Mouse (Mus musculus) midbrain, embryonic 15.5 days (tissue): ENCODE data around the gene Elmo3. TPM values are rescaled to one million over a fixed set of nuclear protein-coding genes. Genes with fewer than 3 reads are reported as not detected.
A peak's percentile ranks its signal among the peaks of the same experiment; 100 is the strongest.

ENCODE experiments used
- ATAC-seq: fragments of 200-750 bp; cut with Nextera tagmentation; replicated peaks from 2 replicates; pipeline ENCODE4 v1.8.0; 2017; ENCODE audit warnings: moderate TSS enrichment
- H3K27ac ChIP-seq: fragments of 300-500 bp; sonication (generic); 2 replicates; pipeline ENCODE4 v1.5.1; 2015; ENCODE audit warnings: mild to moderate bottlenecking, inconsistent platforms
- H3K27me3 ChIP-seq: fragments of 300-500 bp; sonication (generic); replicated peaks from 2 replicates; pipeline ENCODE4 v1.6.1; 2015; ENCODE audit warnings: inconsistent platforms
- H3K36me3 ChIP-seq: fragments of 300-500 bp; sonication (generic); replicated peaks from 2 replicates; pipeline ENCODE4 v1.6.1; 2015; ENCODE audit warnings: inconsistent platforms
- H3K4me1 ChIP-seq: fragments of 300-500 bp; sonication (generic); 2 replicates; pipeline ENCODE4 v1.6.1; 2015; ENCODE audit warnings: inconsistent platforms
- H3K4me2 ChIP-seq: fragments of 300-500 bp; sonication (generic); 2 replicates; pipeline ENCODE4 v1.6.1; 2015; ENCODE audit warnings: inconsistent platforms, mild to moderate bottlenecking, moderate library complexity
- H3K4me3 ChIP-seq: fragments of 300-500 bp; sonication (generic); 2 replicates; pipeline ENCODE4 v1.5.1; 2015; ENCODE audit warnings: mild to moderate bottlenecking, inconsistent platforms
- H3K9ac ChIP-seq: fragments of 300-500 bp; sonication (generic); 2 replicates; pipeline ENCODE4 v1.6.1; 2015; ENCODE audit warnings: mild to moderate bottlenecking, inconsistent platforms
- H3K9me3 ChIP-seq: fragments of 300-500 bp; sonication (generic); 2 replicates; pipeline ENCODE4 v1.6.1; 2016; ENCODE audit warnings: inconsistent platforms
- WGBS: fragments of 180-500 bp; shearing (Covaris S2); methylation state at CpG from one replicate; pipeline ENCODE4 v1.1.7; 2015; ENCODE audit warnings: mixed read lengths; 5-methylcytosine and 5-hydroxymethylcytosine counted together
- polyA plus RNA-seq: library from polyadenylated mRNA; unstranded; fragments of >200 nt; fragmentation: Nextera tagmentation; extraction: Ambion mirVana; gene quantifications from 2 replicates; pipeline ENCODE4 v1.2.1, GENCODE M21; 2015

The Elmo3 gene
- 1.1 and 1.3 TPM in 2 replicates for polyA plus RNA-seq

GRCm38 (mm10) chr8:105305211-105306145, at the start of gene Elmo3:
TSS of gene Elmo3 (plus strand) at chr8:105305601.
- peaks cover 41% of the 10 kb centered on the region for H3K36me3 ChIP-seq
- peaks cover 11% of the 10 kb centered on the region for H3K4me1 ChIP-seq
- H3K4me2 ChIP-seq: peak within 1 kb of the TSS; percentile 43
- ATAC-seq: peak; percentile 62
- H3K27me3 ChIP-seq: no peaks in the 10 kb centered on the region
- 0 out of 2 replicates have a peak within 1 kb of the TSS, but pooled peaks have one; percentile 13 for H3K4me3 ChIP-seq
- H3K27ac ChIP-seq: 0 out of 2 replicates have a peak within 1 kb of the TSS, but pooled peaks have one; percentile 9
- H3K9ac ChIP-seq: no peak within 1 kb of the TSS
- no peaks in the 10 kb centered on the region for H3K9me3 ChIP-seq
- whole genome bisulfite sequencing: 10% methylated on average over 30 of the region's 30 CpGs

GRCm38 (mm10) chr8:105257318-105258114, 47.9 kb upstream of the Elmo3 start:
- no peak for ATAC-seq
- H3K36me3 ChIP-seq: no peaks in the 10 kb centered on the region
- H3K4me1 ChIP-seq: peaks cover 32% of the 10 kb centered on the region
- no peak overlapping the region for H3K4me3 ChIP-seq
- H3K9me3 ChIP-seq: no peaks in the 10 kb centered on the region
- H3K27me3 ChIP-seq: peaks cover 61% of the 10 kb centered on the region
- WGBS: 71% methylated on average over 7 of the region's 7 CpGs
- H3K9ac ChIP-seq: no peak overlapping the region
- no peak overlapping the region for H3K4me2 ChIP-seq
- no peak overlapping the region for H3K27ac ChIP-seq

GRCm38 (mm10) chr8:105258911-105259720, 46.3 kb upstream of the Elmo3 start:
- H3K4me2 ChIP-seq: peak overlapping the region; percentile 61
- peak; percentile 46 for ATAC-seq
- H3K9ac ChIP-seq: peak overlapping the region; percentile 3; the same call in 1 of the 2 replicates
- H3K27ac ChIP-seq: no peak overlapping the region
- H3K9me3 ChIP-seq: no peaks in the 10 kb centered on the region
- H3K4me3 ChIP-seq: peak overlapping the region; percentile 35
- H3K36me3 ChIP-seq: no peaks in the 10 kb centered on the region
- H3K27me3 ChIP-seq: peaks cover 75% of the 10 kb centered on the region
- H3K4me1 ChIP-seq: peaks cover 28% of the 10 kb centered on the region
- WGBS: 3% methylated on average over 55 of the region's 55 CpGs

GRCm38 (mm10) chr8:105259721-105260320, 45.6 kb upstream of the Elmo3 start:
- H3K9ac ChIP-seq: peak overlapping the region; percentile 3; the same call in 1 of the 2 replicates
- peaks cover 27% of the 10 kb centered on the region for H3K4me1 ChIP-seq
- 3% methylated on average over 30 of the region's 30 CpGs for WGBS
- H3K36me3 ChIP-seq: no peaks in the 10 kb centered on the region
- no peak overlapping the region for H3K27ac ChIP-seq
- no peaks in the 10 kb centered on the region for H3K9me3 ChIP-seq
- H3K4me3 ChIP-seq: peak overlapping the region; percentile 35
- peaks cover 77% of the 10 kb centered on the region for H3K27me3 ChIP-seq
- peak overlapping the region; percentile 61 for H3K4me2 ChIP-seq
- peak; percentile 59 for ATAC-seq

- Histone ChIP-seq H3K4me2 (no peak overlapping the region), H3K36me3 (no peaks in the 10 kb centered on the region), H3K4me3 (no peak overlapping the region), H3K27me3 (peaks cover 80% of the 10 kb centered on the region), H3K9me3 (no peaks in the 10 kb centered on the region), H3K9ac (no peak overlapping the region), H3K4me1 (peaks cover 26% of the 10 kb centered on the region), H3K27ac (no peak overlapping the region)
- no peak for ATAC-seq
- WGBS: 65% methylated on average over 7 of the region's 7 CpGs
Observed at GRCm38 (mm10) chr8:105260371-105261099, 44.9 kb upstream of the Elmo3 start.

GRCm38 (mm10) chr8:105261326-105261980, 43.9 kb upstream of the Elmo3 start:
- 89% methylated on average over 12 of the region's 12 CpGs for WGBS
- Histone ChIP-seq H3K9ac (no peak overlapping the region), H3K4me2 (no peak overlapping the region), H3K27me3 (peaks cover 82% of the 10 kb centered on the region), H3K27ac (no peak overlapping the region), H3K4me1 (peaks cover 26% of the 10 kb centered on the region), H3K36me3 (no peaks in the 10 kb centered on the region), H3K9me3 (no peaks in the 10 kb centered on the region), H3K4me3 (no peak overlapping the region)
- ATAC-seq: no peak

- no peaks in the 10 kb centered on the region for H3K9me3 ChIP-seq
- peaks cover 87% of the 10 kb centered on the region for H3K27me3 ChIP-seq
- H3K4me3 ChIP-seq: no peak overlapping the region
- no peak overlapping the region for H3K27ac ChIP-seq
- no peak overlapping the region; the same call in 1 of the 2 replicates for H3K4me2 ChIP-seq
- 40% methylated on average over 16 of the region's 16 CpGs for WGBS
- no peaks in the 10 kb centered on the region for H3K36me3 ChIP-seq
- no peak overlapping the region for H3K9ac ChIP-seq
- H3K4me1 ChIP-seq: peaks cover 32% of the 10 kb centered on the region
- no peak for ATAC-seq
Observed at GRCm38 (mm10) chr8:105263244-105263912, 42.0 kb upstream of the Elmo3 start.

- Histone ChIP-seq H3K9me3 (no peaks in the 10 kb centered on the region), H3K9ac (peak within 1 kb of the TSS; percentile 41), H3K36me3 (no peaks in the 10 kb centered on the region), H3K27ac (no peak within 1 kb of the TSS), H3K4me2 (peak within 1 kb of the TSS; percentile 77), H3K27me3 (peaks cover 82% of the 10 kb centered on the region), H3K4me3 (peak within 1 kb of the TSS; percentile 48), H3K4me1 (peaks cover 32% of the 10 kb centered on the region)
- WGBS: under 1% methylated on average over 54 of the region's 54 CpGs
- no peak for ATAC-seq
Observed at GRCm38 (mm10) chr8:105264024-105264982, 41.1 kb upstream of the Elmo3 start, which contains the start of the genes Tradd and Fbxl8. TSS of gene Tradd (minus strand) at chr8:105264609. TSS of gene Fbxl8 (plus strand) at chr8:105264648.

GRCm38 (mm10) chr8:105265128-105265527, 40.3 kb upstream of the Elmo3 start:
- Histone ChIP-seq H3K36me3 (no peaks in the 10 kb centered on the region), H3K27me3 (peaks cover 83% of the 10 kb centered on the region), H3K9me3 (no peaks in the 10 kb centered on the region), H3K4me3 (peak overlapping the region; percentile 48), H3K27ac (no peak overlapping the region), H3K4me1 (peaks cover 33% of the 10 kb centered on the region), H3K4me2 (peak overlapping the region; percentile 77), H3K9ac (no peak overlapping the region)
- no peak for ATAC-seq
- 14% methylated on average over 10 of the region's 10 CpGs for WGBS
